Mouse (Mus musculus) olfactory bulb, adult 2 months (tissue): ENCODE measurements at regions not wholly inside any gene's neighbourhood (a gene's known extent, or its start where the extent isn't known, plus 50 kb on each side); places are given as distances from the start of the nearest gene placed in this dataset.

Source experiments
- CTCF ChIP-seq: fragments of 200-500 bp; IDR thresholded peaks from 2 replicates; pipeline ENCODE4 v1.5.1; 2012; ENCODE audit warnings: low read depth, mild to moderate bottlenecking, low read length, moderate library complexity; ENCODE audit not compliant: insufficient read depth
- POLR2A ChIP-seq: fragments of 200-500 bp; IDR thresholded peaks from 2 replicates; pipeline ENCODE4 v1.6.1; 2012; ENCODE audit warnings: mild to moderate bottlenecking, low read depth, low read length, moderate library complexity; ENCODE audit not compliant: insufficient read depth

DNA sequence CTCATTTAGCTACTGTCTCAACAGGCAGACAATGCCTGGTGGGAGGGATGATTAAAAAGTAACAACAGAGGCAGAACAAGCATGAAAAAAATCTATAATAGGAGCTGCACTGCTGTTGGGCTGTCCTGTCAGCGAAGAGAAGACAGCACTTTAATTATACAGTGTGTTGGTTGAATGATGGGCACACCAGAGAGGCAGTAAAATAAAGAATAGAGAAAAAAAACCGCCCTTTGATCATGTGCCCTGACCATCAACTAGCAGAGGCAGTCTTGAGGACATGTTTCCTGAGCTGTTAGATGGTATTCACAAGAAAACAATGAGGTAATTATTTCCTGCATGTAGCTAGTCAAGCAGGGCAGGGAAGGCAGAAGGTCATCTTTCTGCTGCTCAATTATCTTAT, 483.9 kb downstream of the Lrriq3 start:
- TF ChIP-seq POLR2A (no peak), CTCF (no peak)
